Mouse (Mus musculus) stomach, postnatal 0 days (tissue): ENCODE results near the gene Zfp652. TPM values are rescaled to one million over a fixed set of nuclear protein-coding genes. Genes with fewer than 3 reads are reported as not detected.

Experiments
- ATAC-seq: fragments of 200-750 bp; cut with Nextera tagmentation; 2 replicates; pipeline ENCODE4 v1.8.0; 2017; ENCODE audit not compliant: low FRiP score, low TSS enrichment
- DNase-seq: peaks from one replicate; pipeline ENCODE4 v3.0.0-alpha.2; 2016; ENCODE audit warnings: low spot score
- H3K27ac ChIP-seq: fragments of 300-500 bp; sonication (generic); replicated peaks from 2 replicates; pipeline ENCODE4 v1.5.1; 2014; ENCODE audit warnings: mild to moderate bottlenecking, control low read depth
- H3K27me3 ChIP-seq: fragments of 300-500 bp; sonication (generic); 2 replicates; pipeline ENCODE4 v1.6.1; 2014; ENCODE audit warnings: low read length; ENCODE audit not compliant: control insufficient read depth, insufficient read depth
- H3K36me3 ChIP-seq: fragments of 300-500 bp; sonication (generic); 2 replicates; pipeline ENCODE4 v1.6.1; 2014; ENCODE audit warnings: low read length, mixed read lengths; ENCODE audit not compliant: control insufficient read depth, insufficient read depth
- H3K4me1 ChIP-seq: fragments of 300-500 bp; sonication (generic); replicated peaks from 2 replicates; pipeline ENCODE4 v1.6.1; 2014; ENCODE audit warnings: antibody characterized with exemption; ENCODE audit not compliant: control insufficient read depth, insufficient read depth
- H3K4me2 ChIP-seq: fragments of 300-500 bp; sonication (generic); replicated peaks from 2 replicates; pipeline ENCODE4 v1.6.1; 2014; ENCODE audit warnings: low read depth, mild to moderate bottlenecking, control low read depth, moderate library complexity
- H3K4me3 ChIP-seq: fragments of 300-500 bp; sonication (generic); 2 replicates; pipeline ENCODE4 v1.5.1; 2014; ENCODE audit warnings: low read depth, low read length, control low read depth
- H3K9ac ChIP-seq: fragments of 300-500 bp; sonication (generic); 2 replicates; pipeline ENCODE4 v1.6.1; 2014; ENCODE audit warnings: mild to moderate bottlenecking, low read length, control low read depth, mixed read lengths
- H3K9me3 ChIP-seq: fragments of 300-500 bp; sonication (generic); 2 replicates; pipeline ENCODE4 v1.6.1; 2016; ENCODE audit warnings: low read length; ENCODE audit not compliant: control insufficient read depth
- CTCF ChIP-seq: IDR thresholded peaks from 2 replicates; pipeline ENCODE4 v1.5.1; 2016; ENCODE audit warnings: antibody characterized with exemption, low read depth, mild to moderate bottlenecking, moderate library complexity
- EP300 ChIP-seq: optimal IDR thresholded peaks from 2 replicates; pipeline ENCODE3; 2016; ENCODE audit warnings: antibody characterized with exemption
- WGBS: fragments of 180-500 bp; shearing (Covaris S2); extraction: QIAGEN DNeasy Blood & Tissue Kit; methylation state at CpG from one replicate; pipeline ENCODE4 v1.1.7; 2014; 5-methylcytosine and 5-hydroxymethylcytosine counted together
- polyA plus RNA-seq: library from polyadenylated mRNA; unstranded; fragments of >200 nt; fragmentation: Nextera tagmentation; extraction: Ambion mirVana; gene quantifications from 2 replicates; pipeline ENCODE4 v1.2.1, GENCODE M21; 2015

Zfp652 gene
- polyA plus RNA-seq, 1 experiment from 2014 or later = 10.0 TPM

- H3K9ac ChIP-seq = no peak overlapping the region
- WGBS = 80% methylated on average over 14 of the region's 14 CpGs
- H3K4me1 ChIP-seq = no peaks in the 10 kb centered on the region
- DNase-seq (no peak), ATAC-seq (no peak)
- no peaks in the 10 kb centered on the region for H3K27me3 ChIP-seq
- peaks cover 27% of the 10 kb centered on the region for H3K36me3 ChIP-seq
- H3K4me2 ChIP-seq = no peak overlapping the region
- H3K27ac ChIP-seq = no peak overlapping the region
- TF ChIP-seq EP300 (no peak), CTCF (no peak)
- no peaks in the 10 kb centered on the region for H3K9me3 ChIP-seq
- H3K4me3 ChIP-seq = no peak overlapping the region
Measured at GRCm38 (mm10) chr11:95677925-95678701, 34.4 kb upstream of the Zfp652 start.

- Histone ChIP-seq H3K9ac (no peak overlapping the region), H3K36me3 (peaks cover 14% of the 10 kb centered on the region), H3K27ac (no peak overlapping the region), H3K4me1 (no peaks in the 10 kb centered on the region), H3K9me3 (no peaks in the 10 kb centered on the region), H3K27me3 (no peaks in the 10 kb centered on the region), H3K4me2 (no peak overlapping the region), H3K4me3 (no peak overlapping the region)
- DNase-seq (no peak), ATAC-seq (no peak)
- no peak for TF ChIP-seq EP300
- no peak for TF ChIP-seq CTCF
- 66% methylated on average over 9 of the region's 9 CpGs for WGBS
Measured at GRCm38 (mm10) chr11:95681995-95682601, 30.4 kb upstream of the Zfp652 start.

GRCm38 (mm10) chr11:95682946-95683345, 29.5 kb upstream of the Zfp652 start:
- peaks cover 8% of the 10 kb centered on the region for H3K36me3 ChIP-seq
- TF ChIP-seq EP300 = no peak
- TF ChIP-seq CTCF = no peak
- ATAC-seq = no peak
- WGBS = 75% methylated on average over 3 of the region's 3 CpGs
- H3K4me3 ChIP-seq = no peak overlapping the region
- H3K9me3 ChIP-seq = no peaks in the 10 kb centered on the region
- H3K27ac ChIP-seq = no peak overlapping the region
- no peak overlapping the region for H3K4me2 ChIP-seq
- no peak for DNase-seq
- H3K9ac ChIP-seq = no peak overlapping the region
- H3K27me3 ChIP-seq = no peaks in the 10 kb centered on the region
- H3K4me1 ChIP-seq = no peaks in the 10 kb centered on the region

- DNase-seq = peak; percentile 76
- no peak overlapping the region for H3K9ac ChIP-seq
- H3K9me3 ChIP-seq = no peaks in the 10 kb centered on the region
- TF ChIP-seq EP300 (no peak), CTCF (peak; percentile 96)
- H3K4me3 ChIP-seq = no peak overlapping the region
- no peak overlapping the region for H3K4me2 ChIP-seq
- H3K4me1 ChIP-seq = 0 out of 2 replicates have a peak, but pooled peaks cover 5% of the 10 kb centered on the region
- peak; percentile 32; the same call in 1 of the 2 replicates for ATAC-seq
- no peak overlapping the region for H3K27ac ChIP-seq
- no peaks in the 10 kb centered on the region for H3K27me3 ChIP-seq
- peaks cover 2% of the 10 kb centered on the region; the same call in 1 of the 2 replicates for H3K36me3 ChIP-seq
- 2% methylated on average over 4 of the region's 4 CpGs for WGBS
Measured at GRCm38 (mm10) chr11:95686031-95686430, 26.4 kb upstream of the Zfp652 start.

- H3K27me3 ChIP-seq = no peaks in the 10 kb centered on the region
- H3K9me3 ChIP-seq = no peaks in the 10 kb centered on the region
- no peaks in the 10 kb centered on the region for H3K36me3 ChIP-seq
- no peak overlapping the region for H3K4me3 ChIP-seq
- peak; percentile 61 for TF ChIP-seq CTCF
- TF ChIP-seq EP300 = no peak
- no peak overlapping the region for H3K4me2 ChIP-seq
- H3K27ac ChIP-seq = no peak overlapping the region
- ATAC-seq (no peak), DNase-seq (no peak)
- H3K9ac ChIP-seq = no peak overlapping the region
- H3K4me1 ChIP-seq = 0 out of 2 replicates have a peak, but pooled peaks cover 5% of the 10 kb centered on the region
- WGBS = 43% methylated on average over 11 of the region's 11 CpGs
Measured at GRCm38 (mm10) chr11:95687084-95687656, 25.3 kb upstream of the Zfp652 start.
